Mouse (Mus musculus) heart, adult 8-10 months (tissue): ENCODE data around the gene Mei1. TPM values are rescaled to one million over a fixed set of nuclear protein-coding genes. Genes with fewer than 3 reads are reported as not detected.
"Not testable (repeated sequence)": the region's sequence is repeated elsewhere in the genome, so short reads cannot be mapped to it uniquely, and the experiment has no call there.

Experiments
- DNase-seq: peaks from one replicate; pipeline ENCODE4 v3.0.0; 2022; ENCODE audit warnings: low spot score
- total RNA-seq, 4 experiments: library from RNA; stranded (reverse); gene quantifications; 2 replicates each; pipeline ENCODE4 v1.2.4; 2022

The Mei1 gene
- total RNA-seq, 4 experiments from 2014 or later: not detected

GRCm38 (mm10) chr15:82085606-82086005, 15.8 kb downstream of the Mei1 start:
- no peak for DNase-seq

- no peak for DNase-seq
These were observed 16.3 kb downstream of the Mei1 start for GRCm38 (mm10) chr15:82086131-82086530.

- DNase-seq: no peak
These were observed 17.5 kb downstream of the Mei1 start for GRCm38 (mm10) chr15:82087266-82087665.

- DNase-seq: no peak
These were observed 21.3 kb downstream of the Mei1 start for GRCm38 (mm10) chr15:82091061-82091460.

GRCm38 (mm10) chr15:82106953-82107555, 37.3 kb downstream of the Mei1 start:
- no peak for DNase-seq

- DNase-seq: no peak
These were observed 50.7 kb downstream of the Mei1 start for GRCm38 (mm10) chr15:82120544-82120943.

- not testable (repeated sequence) for DNase-seq
These were observed 56.9 kb downstream of the Mei1 start for GRCm38 (mm10) chr15:82126690-82127089.

- peak; percentile 95 for DNase-seq
These were observed 57.9 kb downstream of the Mei1 start, which contains the start of gene Ccdc134 for GRCm38 (mm10) chr15:82127426-82128374. Gene Ccdc134, plus strand, starts transcription at chr15:82127922.

GRCm38 (mm10) chr15:82128398-82128797, 58.6 kb downstream of the Mei1 start:
- no peak for DNase-seq

- no peak for DNase-seq
These were observed 60.8 kb downstream of the Mei1 start for GRCm38 (mm10) chr15:82130599-82130998.

- DNase-seq: no peak
These were observed 65.6 kb downstream of the Mei1 start for GRCm38 (mm10) chr15:82135372-82135771.

GRCm38 (mm10) chr15:82138565-82138964, 68.8 kb downstream of the Mei1 start:
- peak; percentile 70 for DNase-seq

GRCm38 (mm10) chr15:82139196-82139595, 69.4 kb downstream of the Mei1 start:
- no peak for DNase-seq

GRCm38 (mm10) chr15:82140355-82140754, 70.6 kb downstream of the Mei1 start:
- no peak for DNase-seq

- DNase-seq: no peak
These were observed 74.4 kb downstream of the Mei1 start for GRCm38 (mm10) chr15:82144157-82144556.

- DNase-seq: no peak
These were observed 75.6 kb downstream of the Mei1 start for GRCm38 (mm10) chr15:82145408-82145807.

- DNase-seq: no peak
These were observed 76.3 kb downstream of the Mei1 start for GRCm38 (mm10) chr15:82145851-82146769.

GRCm38 (mm10) chr15:82146770-82147610, 77.2 kb downstream of the Mei1 start, which contains the start of gene Srebf2:
Gene Srebf2, plus strand, starts transcription at chr15:82147181.
- DNase-seq: peak; percentile 98

- no peak for DNase-seq
These were observed 77.9 kb downstream of the Mei1 start for GRCm38 (mm10) chr15:82147611-82148111.

GRCm38 (mm10) chr15:82148510-82148911, 78.7 kb downstream of the Mei1 start:
- DNase-seq: no peak
